Mouse (Mus musculus) adipose tissue, adult 10 weeks (tissue): ENCODE measurements around the gene Fndc3a. TPM values are rescaled to one million over a fixed set of nuclear protein-coding genes. Genes with fewer than 3 reads are reported as not detected.

Experiments used
- polyA plus RNA-seq: library from polyadenylated mRNA; stranded (reverse); fragments of 350-450 nt; fragmentation: Illumina TruSeq; extraction: RNeasy Lipid Tissue Mini Kit (QIAGEN cat#74804); gene quantifications from one replicate; pipeline ENCODE4 v1.2.3, GENCODE M21; 2014; ENCODE audit warnings: low read depth, low replicate concordance

The Fndc3a gene
- 37.2 TPM for polyA plus RNA-seq

DNA sequence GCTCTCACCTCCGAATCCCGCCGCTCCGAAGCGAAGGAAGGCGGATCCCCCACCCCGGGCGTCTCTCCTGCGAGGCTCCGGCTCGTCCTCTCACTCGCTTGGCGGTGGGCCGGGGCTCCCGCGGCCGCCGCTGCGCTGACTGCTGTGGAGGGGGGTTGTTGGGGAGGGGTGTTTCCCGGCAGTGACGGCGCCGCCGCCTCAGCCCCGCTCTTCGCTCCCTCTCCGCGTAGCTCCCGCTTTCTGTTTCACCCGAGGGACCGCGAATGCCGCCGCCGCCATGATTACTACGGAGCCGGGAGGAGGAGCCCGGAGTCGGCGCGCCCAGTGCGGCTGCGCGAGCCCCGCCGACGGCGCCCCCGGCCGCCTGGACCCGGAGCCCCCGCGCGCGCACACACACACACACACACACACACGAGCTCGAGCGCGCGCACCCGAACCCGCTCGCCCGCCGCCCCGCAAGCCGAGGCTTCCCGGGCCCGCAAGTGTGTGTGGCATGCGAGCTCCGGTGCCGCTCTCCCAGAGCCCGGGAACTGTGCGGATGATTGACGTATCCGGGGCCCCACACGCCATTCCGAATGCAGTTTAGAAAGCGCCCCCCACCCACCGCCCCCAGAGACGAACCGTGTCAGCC lies at the start of gene Fndc3a:
Fndc3a (minus strand) TSS at position 294 of the 631 bp plus-strand sequence.

DNA sequence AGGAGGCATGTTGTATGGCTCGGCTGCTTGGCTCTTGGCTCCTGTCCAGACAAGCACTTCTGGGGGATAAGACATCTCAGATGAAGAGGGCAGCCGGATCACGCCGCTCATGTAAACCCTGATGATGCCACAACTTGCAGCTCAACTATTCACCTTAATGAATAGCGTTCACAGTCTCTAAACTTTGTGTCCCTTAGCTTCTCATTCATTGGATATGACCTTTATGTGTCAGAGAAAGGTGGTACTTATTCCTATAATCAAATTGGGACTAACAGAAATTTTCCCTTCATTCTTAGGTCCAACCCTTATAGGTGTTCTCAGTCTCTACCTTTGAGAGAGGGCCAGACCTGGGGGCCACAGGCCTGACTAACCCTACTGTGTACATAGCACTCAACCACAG lies 218.1 kb downstream of the Fndc3a start, which contains the start of gene Gm9195:
Gm9195 (minus strand) TSS at position 101 of the 400 bp plus-strand sequence.

Other genes with a start within 250 kb of the Fndc3a start
- not detected for gene Gm9195, start 218.2 kb downstream of the Fndc3a start, polyA plus RNA-seq